Mouse (Mus musculus) spleen, postnatal 10 days (tissue): ENCODE results near the gene Fam227b.
A peak's percentile ranks its signal among the peaks of the same experiment; 100 is the strongest.

Experiments
- DNase-seq, 2 experiments: peaks; one replicate each; pipeline ENCODE4 v3.0.0; 2021 to 2022; ENCODE audit warnings: low spot score in 2 of 2

Gene Fam227b

GRCm38 (mm10) chr2:126006088-126006487 is 145.7 kb downstream of the Fam227b start:
- peak; percentile 10 to 58 for DNase-seq

- no peak for DNase-seq
Measured at GRCm38 (mm10) chr2:126002291-126002690, 149.5 kb downstream of the Fam227b start.

- DNase-seq = no peak
Measured at GRCm38 (mm10) chr2:125975808-125976345, 175.9 kb downstream of the Fam227b start.

- no peak for DNase-seq
Measured at GRCm38 (mm10) chr2:125975206-125975605, 176.6 kb downstream of the Fam227b start.

- DNase-seq = no peak
Measured at GRCm38 (mm10) chr2:125973207-125973606, 178.6 kb downstream of the Fam227b start.

- no peak for DNase-seq
Measured at GRCm38 (mm10) chr2:125968811-125969210, 183.0 kb downstream of the Fam227b start.

- no peak for DNase-seq
Measured at GRCm38 (mm10) chr2:125948195-125948594, 203.6 kb downstream of the Fam227b start.

- no peak for DNase-seq
Measured at GRCm38 (mm10) chr2:125943301-125943700, 208.5 kb downstream of the Fam227b start.

- no peak for DNase-seq
Measured at GRCm38 (mm10) chr2:125941111-125941785, 210.6 kb downstream of the Fam227b start.

GRCm38 (mm10) chr2:125938993-125939642 is 212.7 kb downstream of the Fam227b start:
- no peak for DNase-seq

GRCm38 (mm10) chr2:125936396-125936795 is 215.4 kb downstream of the Fam227b start:
- no peak for DNase-seq

- no peak for DNase-seq
Measured at GRCm38 (mm10) chr2:125933977-125934376, 217.8 kb downstream of the Fam227b start.
